Mouse (Mus musculus) ovary, adult 2 months (tissue): ENCODE measurements around the gene Coa7. TPM values are rescaled to one million over a fixed set of nuclear protein-coding genes. Genes with fewer than 3 reads are reported as not detected.

ENCODE experiments used
- polyA plus RNA-seq: library from polyadenylated mRNA; depleted of rRNA; stranded (reverse); fragments of >200 nt; gene quantifications from 2 replicates; pipeline ENCODE4 v1.2.3, GENCODE M21; 2012; rRNA removed

Gene Coa7
- polyA plus RNA-seq: 12.6 and 12.9 TPM in 2 replicates

DNA sequence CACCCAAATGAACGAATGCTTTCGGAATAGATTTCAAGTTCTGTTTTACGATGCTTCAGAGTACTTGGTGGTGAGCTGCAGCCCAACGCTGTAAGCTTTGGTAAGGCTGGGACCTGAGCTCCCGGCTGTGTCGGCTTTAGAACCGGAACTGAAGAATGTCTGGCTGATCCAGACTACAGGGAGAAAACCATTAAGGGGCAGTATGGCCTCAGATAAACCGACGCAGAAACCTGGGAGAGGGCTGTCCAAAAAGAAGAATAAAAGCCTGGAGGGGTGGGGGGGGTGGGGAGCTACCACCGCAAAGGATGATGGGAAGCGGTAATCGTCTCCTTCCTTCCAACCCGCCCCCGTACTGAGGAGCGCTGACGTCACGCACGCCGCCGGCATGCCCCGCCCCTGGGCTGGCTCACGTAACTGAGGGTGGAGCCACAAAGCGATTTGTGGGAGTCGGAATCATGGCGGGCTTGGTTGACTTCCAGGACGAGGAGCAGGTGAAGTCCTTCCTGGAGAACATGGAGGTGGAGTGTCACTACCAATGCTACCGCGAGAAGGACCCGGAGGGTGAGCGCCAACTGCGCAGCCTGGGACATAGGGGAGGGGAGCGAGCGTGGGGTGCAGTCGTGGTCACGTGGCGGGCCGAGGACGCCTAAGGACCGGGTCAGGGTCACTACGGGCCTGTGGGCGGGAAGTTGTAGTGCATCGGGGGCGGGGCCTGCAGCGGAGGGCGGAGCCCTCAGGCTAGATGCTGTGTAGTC lies at the start of gene Coa7:
Gene Coa7 (plus strand): TSS at position 411 of the 755 bp plus-strand sequence.

DNA sequence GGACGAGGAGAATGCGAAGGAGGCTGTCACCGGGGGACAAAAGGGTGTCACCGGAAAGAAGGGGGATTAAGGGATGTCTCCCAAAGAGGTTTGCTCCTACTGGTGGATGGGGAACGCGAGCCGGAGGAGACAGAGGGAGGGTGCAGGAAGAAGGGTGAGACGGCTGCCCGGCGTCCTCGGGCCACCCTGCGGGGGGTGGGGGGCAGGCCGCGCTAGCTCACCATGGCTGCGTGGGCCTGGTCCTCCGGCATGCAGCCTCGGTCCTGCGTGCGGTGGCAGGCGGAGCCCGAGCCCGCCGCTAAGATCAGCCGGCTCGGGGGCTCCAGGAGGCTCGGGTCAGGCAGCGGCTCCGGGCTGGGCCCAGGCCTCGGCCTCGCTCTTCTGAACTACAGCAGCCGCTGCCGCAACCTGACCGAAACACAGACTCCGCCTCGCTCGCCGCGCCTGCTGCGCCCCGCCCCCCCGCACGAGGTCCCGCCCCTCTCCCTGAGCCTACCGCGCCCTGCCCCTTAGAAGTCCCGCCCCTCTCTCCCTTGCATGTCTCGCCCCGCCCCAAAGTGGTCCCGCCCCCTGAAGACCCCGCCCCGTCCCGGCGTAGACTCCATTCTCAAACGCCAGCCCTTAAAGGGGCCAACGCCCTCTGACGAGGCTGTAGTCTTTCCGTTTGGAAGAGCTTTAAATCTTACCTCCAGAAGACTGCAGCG lies 27.1 kb upstream of the Coa7 start, which contains the start of gene Zyg11b:
Gene Zyg11b (minus strand): TSS at position 427 of the 704 bp plus-strand sequence.

DNA sequence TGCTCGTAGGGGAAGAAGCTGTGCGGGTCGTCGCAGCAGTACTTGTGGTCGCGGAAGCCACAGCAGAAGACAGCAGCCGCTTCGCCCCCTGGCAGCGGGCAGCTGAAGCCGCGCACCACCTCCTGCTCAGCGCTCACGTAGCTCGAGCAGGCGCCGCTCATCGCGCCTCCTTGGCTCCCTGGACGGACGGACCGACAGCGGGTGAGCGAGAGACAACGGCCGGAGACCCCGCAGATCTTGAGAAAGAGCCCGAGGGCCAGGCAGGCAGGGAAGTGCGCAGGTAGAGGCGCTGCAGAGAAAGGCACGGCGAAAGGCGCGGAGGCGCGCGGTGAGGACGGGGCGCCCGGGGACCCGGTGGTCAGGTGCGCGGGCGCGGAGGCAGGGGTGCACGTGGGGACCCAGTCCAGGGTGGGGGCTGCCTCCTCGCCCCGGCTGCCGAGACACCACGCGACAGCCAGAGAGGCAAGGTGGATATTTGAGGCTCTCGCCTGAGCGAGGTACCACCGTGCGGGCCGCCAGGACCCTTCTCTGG lies 55.3 kb downstream of the Coa7 start, which contains the start of gene Shisal2a:
Gene Shisal2a (minus strand): TSS at position 167 of the 532 bp plus-strand sequence.

Other genes starting within 250 kb of the Coa7 start
- gene Podn, start 231.7 kb upstream of the Coa7 start, polyA plus RNA-seq: 17.5 and 19.9 TPM in 2 replicates
- 49.2 and 55.9 TPM in 2 replicates for gene Scp2, start 183.1 kb upstream of the Coa7 start, polyA plus RNA-seq
- 164 and 173 TPM in 2 replicates for gene Echdc2, start 162.7 kb upstream of the Coa7 start, polyA plus RNA-seq
- gene Zyg11a, start 110.1 kb upstream of the Coa7 start, polyA plus RNA-seq: 0.29 and 0.42 TPM in 2 replicates
- gene Zyg11b, start 27.0 kb upstream of the Coa7 start, polyA plus RNA-seq: 7.6 and 8.7 TPM in 2 replicates
- 9.1 and 9.7 TPM in 2 replicates for gene Shisal2a, start 55.2 kb downstream of the Coa7 start, polyA plus RNA-seq
- 93.1 and 111 TPM in 2 replicates for gene Gpx7, start 78.8 kb downstream of the Coa7 start, polyA plus RNA-seq
- 95.8 and 119 TPM in 2 replicates for gene Tut4, start 131.3 kb downstream of the Coa7 start, polyA plus RNA-seq